Comparison of ENCODE assay signal across 8 mouse cellular contexts in the genomic region with DNA sequence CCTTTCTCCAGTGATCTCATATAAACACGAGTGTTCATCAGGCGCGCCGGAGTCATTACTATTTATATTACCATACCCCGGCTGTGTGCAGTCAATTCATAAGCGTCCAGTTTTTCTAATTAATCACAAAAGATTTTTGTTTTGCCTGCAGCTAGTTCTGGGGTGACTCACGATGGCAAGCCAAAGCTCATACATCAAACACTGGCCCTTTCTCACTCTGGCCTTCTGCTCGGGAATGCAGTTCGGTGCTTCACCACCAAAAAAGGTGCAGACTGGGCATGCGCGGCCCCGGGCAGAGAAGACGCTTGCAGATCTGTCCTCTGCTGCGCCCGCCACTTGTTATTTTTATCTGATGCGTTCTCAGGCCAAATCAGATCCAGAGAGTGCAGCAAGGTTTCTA.
A peak's percentile ranks its signal among the peaks of the same experiment; 100 is the strongest.
DNase-seq lines count a peak whose midpoint lies in the region; ATAC-seq and TF ChIP-seq lines count a peak whose summit lies in the region.

No protein-coding gene starts in this region.

- H3K9me3 ChIP-seq in embryonic facial prominence, embryonic 15.5 days (replicated peaks) = no peaks in the 10 kb centered on the region

- peaks cover 3% of the 10 kb centered on the region for H3K27me3 ChIP-seq in embryonic facial prominence, embryonic 15.5 days

- TF ChIP-seq POLR2A in lung, adult 2 months (IDR thresholded peaks at IDR 0.05; ENCODE audit: borderline replicate concordance, extremely low read depth, low read depth, low read length) = no peak

- WGBS in lung, adult 2 months = 36% methylated on average over 16 of the region's 16 CpGs
- WGBS in embryonic facial prominence, embryonic 15.5 days = 24% methylated on average over 16 of the region's 16 CpGs

- H3K27ac ChIP-seq in embryonic facial prominence, embryonic 15.5 days (replicated peaks) = no peak overlapping the region

- DNase-seq in lung, adult 18-20 months = peak; percentile 4 to 15
- no peak for DNase-seq in lung, adult 2 months
- DNase-seq in heart, postnatal 4 days = peak; percentile 70
- peak; percentile 82 to 86 for DNase-seq in layer of hippocampus, adult 8-10 months (ENCODE audit: low spot score in 2 of 2)
- peak; percentile 4 for DNase-seq in lung, postnatal 25 days (ENCODE audit: low spot score)
- peak; percentile 75 to 78 for DNase-seq in right cerebral cortex, postnatal 36 days (ENCODE audit: low spot score in 2 of 2)
- DNase-seq in spleen, adult 12 weeks (ENCODE audit: low spot score) = no peak

- no peak for TF ChIP-seq CTCF in lung, adult 2 months (IDR thresholded peaks at IDR 0.05; ENCODE audit: insufficient read depth, low read length)

- H3K36me3 ChIP-seq in embryonic facial prominence, embryonic 15.5 days = no peaks in the 10 kb centered on the region

- H3K9ac ChIP-seq in embryonic facial prominence, embryonic 15.5 days = no peak overlapping the region

- H3K4me3 ChIP-seq in lung, adult 2 months (replicated peaks; ENCODE audit: extremely low read depth, low read depth, low read length) = no peak overlapping the region
- peak overlapping the region; percentile 16; the same call in 1 of the 2 replicates for H3K4me3 ChIP-seq in embryonic facial prominence, embryonic 15.5 days (replicated peaks)

- H3K4me1 ChIP-seq in lung, adult 2 months (ENCODE audit: control insufficient read depth, insufficient read depth, low read length) = no peaks in the 10 kb centered on the region
- H3K4me1 ChIP-seq in embryonic facial prominence, embryonic 15.5 days = no peaks in the 10 kb centered on the region; the same call in 1 of the 2 replicates

- no peak for ATAC-seq in embryonic facial prominence, embryonic 15.5 days (ENCODE audit: insufficient number of reproducible peaks, low FRiP score, low TSS enrichment, low read depth)

- H3K4me2 ChIP-seq in embryonic facial prominence, embryonic 15.5 days (replicated peaks) = peak overlapping the region; percentile 40

Comparison
In these comparisons a context has a peak if more than half of its experiments do, and no peak if none do; other contexts are left out.
1. DNase-seq: peak in lung, adult 18-20 months (2 of 2), heart, postnatal 4 days (single experiment), layer of hippocampus, adult 8-10 months (2 of 2), lung, postnatal 25 days (single experiment) and right cerebral cortex, postnatal 36 days (2 of 2); none in lung, adult 2 months (single experiment) and spleen, adult 12 weeks (single experiment).